Mouse (Mus musculus): ENCODE data around the gene Dact1. TPM values are rescaled to one million over a fixed set of nuclear protein-coding genes. Genes with fewer than 3 reads are reported as not detected.

The Dact1 gene
- polyA plus RNA-seq (2017; shearing (Covaris generic)) = not detected

DNA sequence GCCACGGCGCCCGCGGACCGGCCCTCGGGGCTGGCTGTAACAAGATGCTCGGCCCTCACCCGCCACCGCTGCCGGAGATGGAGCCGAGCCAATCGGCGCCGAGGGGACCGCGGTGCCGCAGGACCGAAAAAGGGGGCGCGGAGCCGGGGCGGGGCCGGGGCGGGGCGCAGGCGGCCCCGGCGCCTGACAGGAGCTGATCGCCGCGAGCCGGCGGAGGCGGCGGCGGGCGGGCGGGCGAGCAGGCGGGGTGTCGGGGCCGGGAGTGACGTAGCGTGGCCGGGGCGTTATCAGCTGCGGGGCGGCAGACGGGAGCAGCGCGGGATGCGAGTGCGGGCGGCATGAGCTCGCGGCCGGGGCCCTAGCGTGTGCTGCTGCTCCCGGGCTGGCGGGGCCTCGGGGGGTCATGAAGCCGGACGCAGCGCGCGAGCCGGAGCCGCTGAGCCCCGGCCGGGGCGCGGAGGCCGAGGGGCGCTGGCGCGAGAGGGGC, at the start of gene Dact1:
TSS of gene Dact1 (plus strand) at position 304 of the 487 bp plus-strand sequence.

Other genes with a start within 250 kb of the Dact1 start
- gene Tomm20l, start 198.5 kb upstream of the Dact1 start, polyA plus RNA-seq (2017; shearing (Covaris generic)) = not detected
- 46.6 TPM for gene Timm9, start 173.2 kb upstream of the Dact1 start, polyA plus RNA-seq (2017; shearing (Covaris generic))
- 13.3 TPM for gene 2700049A03Rik, start 173.0 kb upstream of the Dact1 start, polyA plus RNA-seq (2017; shearing (Covaris generic))

Measured in inflammation-experienced regulatory T-cells, adult 16 weeks (primary cell).